ENCODE assay signal across 30 mouse cellular contexts in genomic region chr5:67156911-67157310, GRCm38 (mm10). TPM values are rescaled to one million over a fixed set of nuclear protein-coding genes. Genes with fewer than 3 reads are reported as not detected.
DNase-seq lines count a peak whose midpoint lies in the region; ATAC-seq and TF ChIP-seq lines count a peak whose summit lies in the region.
"Had no signal": no experiment of that assay in that cellular context is flagged by ENCODE, and none has a peak within 500 bp of the region (broad histone marks: within the 10 kb centered on the region; RNA-seq: fewer than 3 reads in every experiment).

No protein-coding gene starts in this region.

- 30% methylated on average over 2 of the region's 2 CpGs for WGBS in cerebellum, adult 2 months

- H3K27me3 ChIP-seq in cerebellum, adult 2 months (ENCODE audit: control insufficient read depth, insufficient read depth, low read length) = no peaks in the 10 kb centered on the region
- H3K27me3 ChIP-seq in megakaryocyte, embryonic 14.5 days (replicated peaks) = peaks cover 5% of the 10 kb centered on the region
- H3K27me3 ChIP-seq: forebrain, embryonic 13.5 days; heart, embryonic 13.5 days had no signal

- H3K9me3 ChIP-seq in megakaryocyte, embryonic 14.5 days = peaks cover 8% of the 10 kb centered on the region; the same call in 1 of the 2 replicates
- H3K9me3 ChIP-seq: forebrain, embryonic 10.5 days; forebrain, embryonic 13.5 days; heart, embryonic 10.5 days; heart, embryonic 13.5 days had no signal

- no peaks in the 10 kb centered on the region for H3K36me3 ChIP-seq in megakaryocyte, embryonic 14.5 days (replicated peaks; ENCODE audit: low read length)
- H3K36me3 ChIP-seq: forebrain, embryonic 10.5 days; heart, embryonic 10.5 days; heart, embryonic 13.5 days had no signal

- H3K4me3 ChIP-seq in cerebellum, adult 2 months (replicated peaks; ENCODE audit: insufficient read depth, low read depth, low read length) = no peak overlapping the region
- H3K4me3 ChIP-seq in megakaryocyte, embryonic 14.5 days (replicated peaks) = peak overlapping the region; percentile 14
- H3K4me3 ChIP-seq: forebrain, embryonic 10.5 days; forebrain, embryonic 13.5 days; heart, adult 2 months; heart, embryonic 10.5 days; heart, embryonic 13.5 days had no signal

- no peak for TF ChIP-seq POLR2A in cerebellum, adult 2 months (IDR thresholded peaks at IDR 0.05; ENCODE audit: borderline replicate concordance, insufficient read depth, low read length)

- DNase-seq in cerebellum, adult 2 months = peak; percentile 10 to 25
- DNase-seq in cerebellum, adult 9-11 months = no peak
- DNase-seq in cerebellum, postnatal 25 days = peak; percentile 23 to 41
- DNase-seq in adrenal gland, postnatal 10 days = no peak
- DNase-seq: adrenal gland, adult 2 months; adrenal gland, postnatal 25 days; embryo, embryonic 11 days; gastrocnemius, postnatal 10 days; gastrocnemius, postnatal 36 days; heart, adult 2 months; heart, postnatal 14 days; heart, postnatal 4 days; kidney, adult 18-20 months had no signal

- no peak for TF ChIP-seq CTCF in cerebellum, adult 2 months (IDR thresholded peaks at IDR 0.05; ENCODE audit: borderline replicate concordance, insufficient read depth, low read depth, low read length)

- no peak overlapping the region for H3K27ac ChIP-seq in cerebellum, adult 2 months (ENCODE audit: insufficient read depth, low read length)
- H3K27ac ChIP-seq: forebrain, embryonic 10.5 days; forebrain, embryonic 13.5 days; heart, adult 2 months; heart, embryonic 10.5 days; heart, embryonic 13.5 days; hindbrain, embryonic 14.5 days; hindbrain, postnatal 0 days had no signal

- H3K4me1 ChIP-seq in cerebellum, adult 2 months (ENCODE audit: control insufficient read depth, insufficient read depth, low read length) = no peaks in the 10 kb centered on the region; the same call in 1 of the 2 replicates
- H3K4me1 ChIP-seq in megakaryocyte, embryonic 14.5 days = peaks cover 8% of the 10 kb centered on the region
- H3K4me1 ChIP-seq: forebrain, embryonic 10.5 days; forebrain, embryonic 13.5 days had no signal

- no peak for ATAC-seq in megakaryocyte, adult 5-6 weeks (ENCODE audit: poor library complexity, severe bottlenecking)
- ATAC-seq: CD4-positive, CD25-positive, alpha-beta regulatory T cell, adult 4 months; forebrain, embryonic 13.5 days; forebrain, embryonic 16.5 days; hindbrain, postnatal 0 days; inflammation-experienced regulatory T-cells, adult 6 months; intestine, embryonic 16.5 days had no signal

RNA-seq across cellular contexts. Expression of gene Phox2b, which starts 57.8 kb away (rescaled TPM):
- polyA plus RNA-seq in cerebellum, adult 2 months (2012; rRNA removed) = 3.3 and 4.2 TPM in 2 replicates
- 0.02 TPM in 1 of 2 replicates, not detected in the other for polyA plus RNA-seq in megakaryocyte, embryonic 14.5 days (2012; ENCODE audit: insufficient read depth, low replicate concordance)
- not detected in 2 replicates for total RNA-seq in megakaryocyte, adult 5-6 weeks (2015)
- not detected in 2 replicates for total RNA-seq in megakaryocyte, adult 5-6 weeks (2017)
- 10 to 100 TPM; 16.2 to 19.1 TPM for total RNA-seq in adrenal gland, postnatal 10 days (2021)
- total RNA-seq: gastrocnemius, adult 18-20 months; gastrocnemius, postnatal 10 days; gastrocnemius, postnatal 36 days; granulocyte monocyte progenitor cell, adult 5-6 weeks; heart, adult 2 months; heart, postnatal 14 days; MEL had no signal
- polyA plus RNA-seq: C2C12; cortical plate, adult 2 months; forebrain, embryonic 13.5 days; forebrain, embryonic 16.5 days had no signal

Comparison
In these comparisons a context has a peak if more than half of its experiments do, and no peak if none do; other contexts are left out.
1. DNase-seq: peak in cerebellum, adult 2 months (2 of 2) and cerebellum, postnatal 25 days (2 of 2); none in cerebellum, adult 9-11 months (single experiment) and adrenal gland, postnatal 10 days (single experiment).
2. RNA of gene Phox2b, which starts 57.8 kb away (total RNA-seq): 16.2 to 19.1 TPM in adrenal gland, postnatal 10 days; not detected in megakaryocyte, adult 5-6 weeks; every median in the first group is over 10 times any median in the second.